Mouse (Mus musculus) kidney, adult 10 weeks (tissue): ENCODE data around the gene Aaas. TPM values are rescaled to one million over a fixed set of nuclear protein-coding genes. Genes with fewer than 3 reads are reported as not detected.

ENCODE experiments used
- polyA plus RNA-seq: library from polyadenylated mRNA; stranded (reverse); fragments of 350-450 nt; fragmentation: Illumina TruSeq; extraction: RNeasy Lipid Tissue Mini Kit (QIAGEN cat#74804); gene quantifications from one replicate; pipeline ENCODE4 v1.2.3, GENCODE M21; 2014; ENCODE audit warnings: low read depth, low replicate concordance

Gene Aaas
- polyA plus RNA-seq: 3.6 TPM

GRCm38 (mm10) chr15:102350138-102350941 lies at the start of gene Aaas:
Aaas (minus strand) TSS chr15:102350771.

GRCm38 (mm10) chr15:102366733-102367344 lies 16.3 kb upstream of the Aaas start, which contains the start of gene Sp7:
Sp7 (minus strand) TSS chr15:102367182.

GRCm38 (mm10) chr15:102331610-102332015 lies 19.0 kb downstream of the Aaas start, which contains the start of gene Myg1:
Myg1 (plus strand) TSS chr15:102331709.

GRCm38 (mm10) chr15:102326022-102326576 lies 24.5 kb downstream of the Aaas start, which contains the start of gene Pfdn5:
Pfdn5 (plus strand) TSS chr15:102326116.

GRCm38 (mm10) chr15:102295633-102296367 lies 54.8 kb downstream of the Aaas start, which contains the start of gene Espl1:
Espl1 (plus strand) TSS chr15:102296266.

Other genes starting within 250 kb of the Aaas start
- 0.44 TPM for gene Spryd3, start 214.5 kb downstream of the Aaas start, polyA plus RNA-seq
- not detected for gene Igfbp6, start 206.4 kb downstream of the Aaas start, polyA plus RNA-seq
- gene Soat2, start 200.2 kb downstream of the Aaas start, polyA plus RNA-seq: not detected
- 24.9 TPM for gene Zfp740, start 147.5 kb downstream of the Aaas start, polyA plus RNA-seq
- 66.9 TPM for gene Csad, start 146.0 kb downstream of the Aaas start, polyA plus RNA-seq
- not detected for gene Itgb7, start 118.8 kb downstream of the Aaas start, polyA plus RNA-seq
- gene Rarg, start 93.3 kb downstream of the Aaas start, polyA plus RNA-seq: 5.9 TPM
- not detected for gene Gm9918, start 80.2 kb downstream of the Aaas start, polyA plus RNA-seq
- 0.93 TPM for gene Mfsd5, start 71.3 kb downstream of the Aaas start, polyA plus RNA-seq
- not detected for gene Espl1, start 54.5 kb downstream of the Aaas start, polyA plus RNA-seq
- gene Pfdn5, start 24.7 kb downstream of the Aaas start, polyA plus RNA-seq: 84.0 TPM
- gene Myg1, start 19.1 kb downstream of the Aaas start, polyA plus RNA-seq: 4.4 TPM
- gene Sp7, start 16.4 kb upstream of the Aaas start, polyA plus RNA-seq: not detected
- gene Sp1, start 55.4 kb upstream of the Aaas start, polyA plus RNA-seq: 55.3 TPM
- gene Amhr2, start 94.6 kb upstream of the Aaas start, polyA plus RNA-seq: not detected
- gene Prr13, start 108.3 kb upstream of the Aaas start, polyA plus RNA-seq: 53.1 TPM
- gene Pcbp2, start 119.8 kb upstream of the Aaas start, polyA plus RNA-seq: 701 TPM
- gene Gm10337, start 153.0 kb upstream of the Aaas start, polyA plus RNA-seq: not detected
- gene Map3k12, start 166.3 kb upstream of the Aaas start, polyA plus RNA-seq: 1.4 TPM
- 1.1 TPM for gene Tarbp2, start 167.4 kb upstream of the Aaas start, polyA plus RNA-seq
- gene Npff, start 174.2 kb upstream of the Aaas start, polyA plus RNA-seq: not detected